In the genomic region with DNA sequence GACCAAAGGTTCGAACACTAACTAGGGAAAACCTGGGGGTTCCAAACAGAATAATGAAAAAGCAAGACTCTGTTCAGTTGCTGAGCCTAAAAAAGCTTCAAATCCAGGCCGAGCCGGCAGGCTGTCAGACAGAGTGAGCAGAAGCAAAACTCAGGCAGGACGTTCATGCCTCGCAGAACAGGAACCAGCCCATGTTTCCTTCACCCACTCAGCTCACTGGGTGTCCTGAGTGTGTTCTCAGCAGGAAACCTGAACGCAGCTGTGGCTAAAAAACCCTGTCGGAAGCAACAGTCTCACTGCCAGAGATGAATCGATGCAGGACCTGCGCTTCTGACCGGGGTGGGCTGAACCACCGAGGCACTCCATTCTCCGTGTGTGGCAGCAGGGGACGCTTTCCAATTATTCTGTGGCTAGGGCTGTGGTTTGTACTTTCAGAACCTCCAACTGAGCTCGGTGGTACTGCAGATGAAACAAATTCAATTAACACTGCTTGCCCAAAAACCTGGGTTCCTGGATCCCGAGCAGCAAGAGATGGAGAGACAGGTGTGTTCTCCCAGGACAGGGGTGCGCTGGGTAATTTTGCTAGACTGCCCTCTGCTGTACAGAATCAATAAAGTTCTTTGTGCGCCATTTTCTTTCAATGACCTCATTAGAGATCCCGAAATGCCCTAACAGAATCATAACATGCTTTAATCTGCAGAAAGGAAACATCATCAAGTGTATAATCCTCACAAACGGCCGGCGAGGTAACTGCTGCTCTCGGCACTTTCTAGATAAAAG, we compare ENCODE assay signal across 10 mouse cellular contexts.
DNase-seq lines count a peak whose midpoint lies in the region; ATAC-seq and TF ChIP-seq lines count a peak whose summit lies in the region.
"Had no signal": no experiment of that assay in that cellular context is flagged by ENCODE, and none has a peak within 500 bp of the region (broad histone marks: within the 10 kb centered on the region; RNA-seq: fewer than 3 reads in every experiment).

No protein-coding gene starts in this region.

- no peaks in the 10 kb centered on the region for H3K27me3 ChIP-seq in splenic B cell, adult 2 months (ENCODE audit: control insufficient read depth, insufficient read depth, low read length, poor library complexity, severe bottlenecking)
- H3K27me3 ChIP-seq: embryonic facial prominence, embryonic 12.5 days; liver, embryonic 13.5 days had no signal

- no peak for ATAC-seq in activated CD4-positive, CD25-positive, alpha-beta regulatory T cell, adult 4 months

- H3K27ac ChIP-seq in left cerebral cortex, adult 2 months = no peak overlapping the region
- H3K27ac ChIP-seq: embryonic facial prominence, embryonic 12.5 days; liver, embryonic 13.5 days had no signal

- intact Hi-C loops in left cerebral cortex, adult 2 months (cut with DNase I) = no loop called here

- TF ChIP-seq CTCF in left cerebral cortex, adult 2 months (IDR thresholded peaks at IDR 0.05) = peak; percentile 15

- no peaks in the 10 kb centered on the region for H3K36me3 ChIP-seq in splenic B cell, adult 2 months (ENCODE audit: control insufficient read depth, insufficient read depth, low read length, poor library complexity, severe bottlenecking)
- H3K36me3 ChIP-seq: embryonic facial prominence, embryonic 12.5 days; liver, embryonic 13.5 days had no signal

- peak in 1 of 2 experiments; percentile 14 for DNase-seq in left cerebral cortex, adult 2 months (ENCODE audit: extremely low spot score in 1 of 2, low spot score in 2 of 2)
- DNase-seq in left cerebral cortex, adult 8-10 months (ENCODE audit: low spot score in 2 of 2) = no peak
- DNase-seq in brain, adult 2 months (ENCODE audit: low read depth, low spot score) = peak; percentile 50
- DNase-seq in layer of hippocampus, adult 9-11 months = peak; percentile 73
- DNase-seq in splenic B cell, adult 2 months (ENCODE audit: low read depth, low spot score) = peak; percentile 31
- DNase-seq in c-Kit-positive CD71-positive TER-119-positive erythroid progenitor cells, embryonic 14.5 days (ENCODE audit: low spot score) = no peak
- DNase-seq in embryo, embryonic 10.5 days (ENCODE audit: low spot score) = no peak
- DNase-seq: liver, embryonic 13.5 days had no signal

- peak overlapping the region; percentile 2; the same call in 1 of the 2 replicates for H3K4me3 ChIP-seq in left cerebral cortex, adult 2 months
- H3K4me3 ChIP-seq: embryonic facial prominence, embryonic 12.5 days; liver, embryonic 13.5 days had no signal

Comparison
In these comparisons a context has a peak if more than half of its experiments do, and no peak if none do; other contexts are left out.
1. DNase-seq: peak in brain, adult 2 months (single experiment), layer of hippocampus, adult 9-11 months (single experiment) and splenic B cell, adult 2 months (single experiment); none in left cerebral cortex, adult 8-10 months (0 of 2), c-Kit-positive CD71-positive TER-119-positive erythroid progenitor cells, embryonic 14.5 days (single experiment) and embryo, embryonic 10.5 days (single experiment).